Mouse (Mus musculus): ENCODE measurements around the gene Abhd12b.

GRCm38 (mm10) chr12:70204433-70204832 is 50.5 kb downstream of the Abhd12b start:
- TF ChIP-seq CTCF (IDR thresholded peaks at IDR 0.05; ENCODE audit: borderline replicate concordance, insufficient read depth, low read depth, low read length) (no peak), POLR2A (IDR thresholded peaks at IDR 0.05; ENCODE audit: borderline replicate concordance, insufficient read depth, low read length) (no peak)
